Mouse (Mus musculus) right cerebral cortex, postnatal 36 days (tissue): ENCODE measurements around the gene Sec14l3.
"Not testable (repeated sequence)": the region's sequence is repeated elsewhere in the genome, so short reads cannot be mapped to it uniquely, and the experiment has no call there.

Experiments
- DNase-seq, 2 experiments: peaks; one replicate each; pipeline ENCODE4 v3.0.0; 2022; ENCODE audit warnings: low spot score in 2 of 2, mixed read lengths in 1 of 2

Sec14l3 gene

DNA sequence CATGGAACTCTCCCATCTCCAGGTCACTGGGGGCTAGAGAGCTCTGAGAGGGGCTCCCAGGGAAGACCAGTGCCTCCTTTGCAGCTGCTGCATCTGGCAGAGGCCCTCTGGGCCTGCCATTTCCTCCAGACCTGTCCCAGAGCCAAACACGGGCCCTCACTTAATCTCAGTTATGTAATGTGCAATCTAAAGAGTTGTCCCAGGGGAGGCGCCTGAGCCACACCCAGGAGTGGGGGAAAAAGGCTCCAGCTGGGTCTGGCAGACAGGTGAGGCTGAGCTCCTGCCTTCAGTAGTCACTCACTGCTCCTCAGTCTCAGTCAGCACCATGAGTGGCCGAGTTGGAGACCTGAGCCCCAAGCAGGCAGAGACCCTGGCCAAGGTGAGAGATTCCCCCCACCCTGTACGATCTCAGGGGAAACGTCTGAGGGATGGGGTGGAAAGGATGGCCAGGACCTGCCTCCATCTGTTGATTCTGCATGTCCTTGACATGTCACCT lies at the start of gene Sec14l3:
TSS of gene Sec14l3 (plus strand) at position 215 of the 496 bp plus-strand sequence.
- DNase-seq: no peak

DNA sequence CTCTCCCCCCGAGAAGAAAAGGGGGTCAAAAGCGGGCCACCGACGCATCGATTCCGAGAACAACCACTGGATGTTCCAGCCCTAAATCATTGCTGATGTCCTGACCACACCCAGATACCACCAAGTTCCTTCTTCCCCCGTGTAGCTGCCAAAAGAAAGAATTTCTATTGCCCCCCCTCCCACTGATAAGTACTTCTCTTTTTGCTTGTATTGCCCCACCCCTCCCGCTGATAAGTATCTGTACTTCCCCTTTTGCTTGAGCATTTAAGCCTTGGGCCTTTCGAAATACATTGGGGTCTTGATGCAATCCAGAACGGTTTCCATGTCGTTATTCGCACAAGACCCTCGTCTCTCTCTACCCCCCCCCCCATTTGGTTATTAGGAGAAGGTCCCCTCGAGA lies 48.8 kb upstream of the Sec14l3 start:
- not testable (repeated sequence) for DNase-seq

DNA sequence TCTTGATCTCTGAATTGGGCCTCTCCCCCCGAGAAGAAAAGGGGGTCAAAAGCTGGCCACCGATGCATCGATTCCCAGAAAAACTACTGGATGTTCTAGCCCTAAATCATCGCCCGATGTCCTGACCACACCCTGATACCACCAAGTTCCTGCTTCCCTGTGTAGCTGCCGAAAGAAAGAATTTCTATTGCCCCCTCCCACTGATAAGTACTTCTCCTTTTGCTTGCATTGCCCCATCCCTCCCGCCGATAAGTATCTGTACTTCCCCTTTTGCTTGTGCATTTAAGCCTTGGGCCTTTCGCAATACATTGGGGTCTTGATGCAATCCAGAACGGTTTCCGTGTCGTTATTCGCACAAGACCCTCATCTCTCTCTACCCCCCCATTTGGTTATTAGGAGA lies 42.5 kb upstream of the Sec14l3 start:
- not testable (repeated sequence) for DNase-seq

DNA sequence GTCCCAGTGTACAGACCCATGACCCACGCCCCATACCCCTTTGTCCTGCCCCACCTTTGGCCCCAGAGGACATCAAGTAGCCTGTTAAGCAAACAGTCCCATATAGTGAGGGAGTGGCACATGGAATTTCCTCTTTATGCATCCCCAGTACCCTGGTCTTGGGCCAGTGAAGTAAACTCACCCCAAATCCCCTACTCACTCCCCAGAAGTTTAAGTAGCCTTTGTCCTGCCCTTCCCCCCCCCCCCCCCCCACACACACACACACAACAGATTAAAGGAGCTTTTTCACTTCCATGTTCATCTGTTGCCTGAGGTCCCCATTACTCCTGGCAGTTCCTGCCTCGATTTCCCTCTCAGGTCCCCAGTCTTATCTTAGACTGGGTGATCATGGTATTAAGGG lies 41.3 kb upstream of the Sec14l3 start:
- DNase-seq: no peak

DNA sequence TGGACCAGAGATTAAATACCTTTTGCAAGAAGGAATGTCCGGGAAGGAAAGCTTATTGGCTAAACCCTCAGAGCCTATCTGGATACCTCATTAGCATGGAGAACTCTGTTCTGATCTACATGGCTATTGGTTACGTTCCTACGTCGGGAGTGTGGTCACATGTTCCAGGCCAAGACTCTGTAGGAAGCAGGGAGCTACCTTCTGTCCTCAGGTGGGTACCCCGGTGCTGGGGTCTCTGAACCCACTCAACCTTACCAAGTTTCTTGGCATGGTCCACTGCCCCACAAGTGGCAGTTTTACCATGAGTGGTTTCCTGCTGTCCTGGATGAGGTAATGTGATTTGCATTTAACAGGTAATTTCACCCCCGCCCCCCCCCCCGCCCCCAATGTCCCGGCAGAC lies 37.6 kb upstream of the Sec14l3 start:
- DNase-seq: no peak

DNA sequence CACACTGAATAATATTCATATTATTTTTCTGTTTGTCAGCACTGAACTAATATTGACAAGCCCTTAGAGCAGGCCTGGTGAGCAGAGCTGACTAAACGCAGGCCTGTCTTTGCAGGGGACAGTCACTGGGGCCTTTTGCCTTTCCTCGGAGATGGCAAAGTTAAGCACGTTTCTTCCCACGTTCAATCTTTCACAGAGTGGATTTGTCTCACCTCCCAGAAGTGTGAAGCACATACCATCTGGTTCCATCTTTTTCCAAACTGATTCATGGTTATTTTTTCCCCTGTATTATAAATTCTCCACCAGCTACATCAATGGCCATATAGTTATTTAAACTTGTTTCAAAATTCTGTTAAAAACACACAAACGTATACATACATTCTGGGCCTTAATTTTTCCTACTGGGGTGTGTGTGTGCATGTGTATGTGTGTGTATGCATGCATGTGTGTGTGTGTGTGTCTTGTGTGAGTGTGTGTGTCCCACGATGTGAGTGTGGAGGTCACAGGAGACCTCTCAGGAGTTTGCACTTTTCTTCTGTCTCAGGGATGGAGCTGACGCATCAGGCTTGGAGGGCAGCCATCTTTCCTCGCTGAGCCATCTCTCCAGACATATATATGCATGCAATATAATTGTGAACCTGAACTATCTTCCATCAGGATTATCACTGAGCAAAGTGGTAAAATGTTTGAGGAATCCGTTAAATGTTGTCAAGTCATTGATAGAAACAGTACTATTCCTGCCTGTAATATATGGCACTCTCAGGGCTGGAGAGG lies 36.9 kb upstream of the Sec14l3 start:
- peak; percentile 16 to 38 for DNase-seq

DNA sequence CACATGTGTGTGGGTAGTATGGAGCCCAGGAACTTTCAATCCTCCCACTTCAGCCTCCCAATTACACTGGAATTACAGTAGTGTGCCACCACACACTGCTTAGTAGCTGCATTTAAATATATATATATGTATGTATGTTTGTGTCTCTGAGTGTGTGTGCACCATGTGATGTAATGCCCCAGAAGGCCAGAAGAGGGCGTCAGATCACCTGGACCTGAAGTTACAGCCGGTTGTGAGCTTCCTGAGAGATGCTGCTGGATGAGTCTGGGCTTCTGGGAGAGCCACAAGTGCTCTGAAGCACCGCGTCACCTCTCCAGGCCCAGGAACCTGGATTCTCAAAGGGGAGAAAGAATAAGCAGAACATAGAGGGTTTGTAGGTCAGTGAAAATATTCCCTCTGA lies 35.3 kb upstream of the Sec14l3 start:
- no peak for DNase-seq

DNA sequence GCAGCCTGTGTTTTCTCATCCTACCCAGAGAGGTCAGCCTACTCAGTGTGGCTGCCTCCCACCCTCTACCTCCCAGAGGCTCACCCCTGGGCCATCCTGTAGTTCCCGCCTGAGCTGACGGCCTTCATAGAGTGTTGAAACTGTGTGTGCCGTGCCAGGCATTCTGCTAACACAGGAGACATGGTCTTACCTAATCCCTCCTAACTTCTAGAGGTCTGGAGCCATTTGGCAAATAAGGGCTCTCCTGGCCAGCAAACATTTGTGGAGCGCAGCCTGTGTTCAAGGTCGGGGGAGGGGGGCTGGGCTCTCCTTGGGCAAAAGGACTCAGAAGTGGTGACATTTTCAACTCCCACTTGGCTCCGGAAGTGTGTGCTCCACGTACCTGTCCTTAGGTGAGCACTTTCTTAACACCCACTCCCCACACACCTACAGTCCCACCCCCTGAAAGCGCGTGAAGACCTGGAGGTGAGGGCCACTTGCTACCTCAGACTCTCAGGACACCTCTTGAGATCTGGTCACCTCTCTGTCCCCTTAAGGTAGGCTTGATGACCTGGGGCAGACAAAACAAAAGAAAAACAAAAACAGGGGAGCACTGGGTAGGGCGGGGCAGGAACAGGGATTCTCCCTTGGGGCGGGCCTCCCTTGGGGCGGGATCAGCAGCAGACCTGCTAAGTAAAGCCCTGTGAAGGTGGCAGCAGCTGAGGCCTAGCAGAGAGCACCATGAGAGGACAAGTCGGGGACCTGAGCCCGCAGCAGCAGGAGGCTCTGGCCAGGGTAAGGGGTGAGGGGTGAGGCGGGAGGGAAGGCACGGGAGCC lies 33.3 kb upstream of the Sec14l3 start, which contains the start of gene Sec14l4:
TSS of gene Sec14l4 (plus strand) at position 337 of the 816 bp plus-strand sequence.
- DNase-seq: no peak

DNA sequence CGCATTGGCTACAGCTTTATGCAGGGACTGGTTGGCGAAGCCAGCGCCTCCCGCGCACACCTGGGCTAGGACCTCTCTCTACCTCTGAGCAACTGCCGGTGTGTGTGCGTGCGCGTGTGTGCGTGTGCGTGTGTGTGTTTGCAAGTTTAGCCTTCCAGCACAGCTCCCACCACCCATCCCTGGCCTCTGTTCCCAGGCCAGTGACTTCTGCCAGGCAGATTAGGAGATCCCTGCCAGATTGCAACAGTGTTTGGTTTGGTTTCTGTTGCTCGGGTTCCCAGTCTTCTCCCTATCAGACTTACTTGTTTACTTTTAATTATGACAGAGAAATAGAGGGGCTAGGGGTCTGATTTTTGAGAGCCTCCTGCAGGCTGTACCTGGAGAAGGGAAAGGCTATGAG lies 32.7 kb upstream of the Sec14l3 start:
- no peak for DNase-seq

DNA sequence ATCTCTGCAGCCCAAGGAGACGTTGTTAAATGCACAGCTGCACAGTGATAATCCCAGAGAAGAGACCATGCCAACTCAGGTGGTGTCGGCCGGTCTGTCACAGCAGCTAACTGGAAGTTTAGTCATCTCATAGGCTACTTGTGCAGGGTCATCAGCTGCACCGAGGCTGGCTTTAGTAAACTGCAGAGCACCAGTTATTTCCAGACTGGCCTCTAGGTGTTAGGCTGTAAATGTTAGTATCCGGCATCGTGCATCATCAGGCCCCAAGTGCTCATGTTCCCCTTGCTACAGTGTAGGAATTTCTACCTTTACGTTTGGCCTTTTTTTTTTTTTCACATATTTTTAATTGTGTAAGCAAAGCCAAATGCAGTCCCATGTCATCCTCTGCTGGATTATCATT lies 31.2 kb upstream of the Sec14l3 start:
- DNase-seq: no peak

DNA sequence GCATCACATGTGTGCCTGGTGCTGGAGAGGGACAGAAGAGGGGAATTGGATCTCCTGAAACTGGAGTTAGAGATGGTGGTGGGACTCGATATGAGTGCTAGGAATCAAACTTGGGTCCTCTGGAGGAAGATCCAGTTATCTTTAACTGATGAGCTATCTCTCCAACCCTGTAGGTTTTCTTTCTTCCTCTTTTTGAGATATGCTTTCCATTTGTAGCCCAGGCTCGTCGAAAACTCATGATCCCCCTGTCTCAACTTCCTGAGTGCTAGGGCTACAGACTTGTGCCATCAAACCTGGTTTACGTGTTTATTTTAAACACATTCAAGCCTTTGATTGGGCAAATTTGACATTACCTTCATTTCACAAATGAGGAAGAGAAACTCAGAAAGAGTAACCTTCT lies 30.5 kb upstream of the Sec14l3 start:
- no peak for DNase-seq

DNA sequence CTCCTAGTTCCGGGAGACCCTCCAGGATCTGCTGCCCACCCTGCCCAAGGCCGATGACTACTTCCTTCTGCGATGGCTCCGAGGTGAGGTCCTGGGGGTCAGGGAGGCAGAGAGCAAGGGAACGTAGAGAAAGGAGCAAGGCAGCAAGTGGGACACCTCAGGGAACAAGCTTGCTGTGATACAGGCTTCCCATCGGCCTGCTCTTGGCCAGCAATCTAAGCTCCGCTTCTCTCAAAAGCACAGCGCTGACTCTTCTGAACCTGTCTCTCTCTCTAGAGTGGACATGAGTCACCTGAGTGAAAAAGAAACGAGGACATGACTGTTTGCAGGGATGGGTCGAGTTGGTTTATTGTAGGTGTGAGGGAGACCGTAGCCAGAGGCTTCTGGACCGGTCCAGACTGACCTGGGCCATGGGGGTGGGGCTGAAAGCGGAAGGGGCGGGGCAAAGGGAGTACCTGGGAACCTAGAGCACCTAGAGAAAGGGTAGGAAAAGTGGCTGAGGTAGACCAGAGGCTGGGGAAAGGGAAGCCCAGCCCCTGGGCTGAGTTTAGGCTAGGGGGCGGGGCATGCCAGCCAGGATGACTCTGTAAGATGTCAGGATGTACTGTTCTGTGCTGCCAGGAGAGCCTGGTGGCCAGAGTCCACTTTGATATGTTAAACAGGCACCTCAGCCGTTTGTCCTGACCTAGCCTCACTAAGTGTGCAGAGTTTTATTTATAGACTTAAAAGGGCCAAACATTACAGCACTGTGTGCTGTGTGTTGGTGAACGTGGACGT lies 29.3 kb upstream of the Sec14l3 start:
- no peak for DNase-seq

DNA sequence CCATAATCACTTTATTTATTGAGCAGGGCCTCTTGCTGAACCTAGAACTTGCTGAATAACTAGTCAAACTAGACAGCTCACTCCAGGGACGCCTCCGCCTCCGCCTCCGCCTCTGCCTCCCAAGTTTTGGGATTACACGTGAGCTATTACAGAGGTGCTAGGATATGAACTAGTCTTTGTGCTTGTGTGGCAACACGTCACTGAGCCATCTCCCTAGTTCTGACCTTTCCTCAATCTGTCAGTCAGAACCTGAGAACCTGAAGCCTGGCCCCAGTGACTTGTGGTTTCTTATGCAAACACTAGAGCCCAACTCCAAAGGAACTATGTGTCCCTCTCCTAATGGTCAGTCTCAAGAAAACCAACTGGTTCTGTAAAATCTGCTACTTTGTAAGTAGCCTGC lies 28.7 kb upstream of the Sec14l3 start:
- no peak for DNase-seq

DNA sequence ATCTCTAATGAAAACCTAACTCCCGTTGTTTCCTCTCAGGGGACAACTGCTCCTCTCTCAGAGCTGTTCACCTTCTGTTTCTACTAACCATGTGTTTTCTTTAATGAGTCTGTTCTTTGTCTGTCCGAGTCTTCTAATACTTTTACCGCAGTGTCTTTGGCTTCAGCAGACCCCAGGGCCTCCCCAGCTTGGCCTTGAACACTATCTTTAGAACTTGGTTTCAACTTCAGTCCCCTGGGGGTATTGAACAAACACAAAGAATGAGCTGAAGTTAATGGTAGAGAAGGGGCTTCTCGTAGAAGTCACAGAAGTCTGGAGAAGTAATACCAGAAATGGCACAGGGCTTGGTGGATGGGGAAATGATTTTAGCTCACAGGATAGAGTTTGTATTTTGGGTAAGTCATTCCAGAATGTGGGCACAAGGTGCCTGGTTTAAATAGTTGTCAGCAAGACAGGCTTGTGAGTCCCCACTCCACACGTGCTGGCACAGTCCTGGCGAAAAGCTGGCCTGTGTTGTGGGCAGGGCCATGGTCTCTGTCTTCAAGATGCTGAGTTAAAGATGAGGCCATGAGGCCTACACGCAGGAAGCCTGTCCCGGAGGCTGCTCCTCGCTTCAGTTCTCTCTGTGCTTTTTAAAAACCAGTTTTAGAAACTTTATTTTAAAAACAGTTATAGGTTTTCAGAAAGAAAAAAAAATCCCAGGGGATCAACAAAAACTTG lies 28.1 kb upstream of the Sec14l3 start:
- no peak for DNase-seq

DNA sequence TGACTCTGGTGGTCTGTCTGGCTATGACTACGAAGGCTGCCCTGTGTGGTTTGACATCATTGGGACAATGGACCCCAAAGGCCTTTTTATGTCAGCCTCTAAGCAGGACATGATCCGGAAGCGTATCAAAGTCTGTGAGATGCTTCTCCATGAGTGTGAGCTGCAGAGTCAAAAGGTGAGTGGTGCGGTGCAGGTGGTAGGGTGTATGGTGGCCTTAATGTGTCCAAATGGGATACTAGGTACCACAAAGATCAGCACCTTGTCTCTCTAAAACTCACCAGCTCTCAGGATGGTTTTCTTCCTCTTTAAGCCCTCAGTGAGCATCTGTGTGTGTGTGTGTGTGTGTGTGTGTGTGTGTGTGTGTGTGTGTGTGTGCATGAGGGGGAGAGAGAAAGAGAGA lies 24.7 kb upstream of the Sec14l3 start:
- no peak for DNase-seq

DNA sequence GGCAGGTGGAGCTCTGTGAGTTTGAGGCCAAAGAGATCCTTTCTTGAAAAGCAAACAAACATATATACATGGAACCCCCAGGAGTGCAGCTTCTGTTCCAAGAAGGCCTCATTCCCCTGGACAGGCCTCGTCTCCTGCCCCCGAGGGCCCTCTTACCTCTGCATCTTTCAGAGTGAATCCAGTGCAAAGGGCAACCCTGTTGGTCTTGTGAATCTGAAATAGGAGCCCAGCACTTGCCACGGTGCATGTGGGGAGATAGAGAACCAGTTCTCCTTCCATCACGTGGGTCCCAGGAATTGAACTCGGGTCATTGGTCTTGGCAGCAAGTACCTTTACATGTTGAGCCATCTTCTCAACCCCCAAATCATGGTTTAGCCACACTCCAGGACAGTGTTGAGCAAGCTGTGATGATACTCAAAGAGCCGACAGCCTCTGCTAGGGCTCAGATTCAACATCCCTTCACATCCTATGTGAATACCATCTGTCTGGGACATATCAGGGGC lies 23.5 kb upstream of the Sec14l3 start:
- no peak for DNase-seq

DNA sequence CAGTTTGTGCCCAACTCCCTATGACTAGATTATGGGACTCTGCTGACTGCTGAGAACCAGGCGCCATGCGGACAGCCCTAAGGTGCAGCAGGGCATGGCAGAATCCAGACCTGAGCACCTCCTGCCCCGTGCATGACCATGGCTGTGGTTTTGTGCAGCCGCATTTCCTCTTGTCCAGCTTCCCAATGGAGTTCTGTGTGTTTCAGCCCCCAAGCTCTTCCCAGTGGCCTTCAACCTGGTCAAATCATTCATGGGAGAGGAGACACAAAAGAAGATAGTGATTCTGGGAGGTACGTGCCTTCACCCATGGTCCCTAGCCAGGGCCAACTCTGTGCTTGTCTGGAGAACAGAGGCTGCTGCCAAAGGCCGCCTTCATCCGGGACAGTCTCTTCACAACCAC lies 21.6 kb upstream of the Sec14l3 start:
- no peak for DNase-seq

DNA sequence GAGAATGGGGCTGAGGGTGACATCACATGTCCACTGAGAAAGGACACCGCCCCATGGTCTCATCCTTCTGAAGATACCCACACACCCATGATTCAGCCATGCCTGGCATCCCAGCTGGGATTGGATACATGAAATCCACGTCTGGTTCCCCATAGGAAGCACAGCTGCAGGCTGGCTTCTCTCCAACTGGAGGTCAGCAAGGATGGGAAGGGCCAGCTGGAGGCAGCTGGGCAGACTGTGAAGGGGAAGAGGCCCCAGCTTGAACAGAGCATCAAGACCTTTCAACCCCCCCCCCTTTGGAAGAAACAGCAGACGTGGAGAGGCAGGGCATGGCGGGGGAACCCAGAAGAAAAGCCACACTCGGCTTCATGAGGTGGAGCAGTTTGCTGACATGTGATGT lies 18.1 kb upstream of the Sec14l3 start:
- no peak for DNase-seq

DNA sequence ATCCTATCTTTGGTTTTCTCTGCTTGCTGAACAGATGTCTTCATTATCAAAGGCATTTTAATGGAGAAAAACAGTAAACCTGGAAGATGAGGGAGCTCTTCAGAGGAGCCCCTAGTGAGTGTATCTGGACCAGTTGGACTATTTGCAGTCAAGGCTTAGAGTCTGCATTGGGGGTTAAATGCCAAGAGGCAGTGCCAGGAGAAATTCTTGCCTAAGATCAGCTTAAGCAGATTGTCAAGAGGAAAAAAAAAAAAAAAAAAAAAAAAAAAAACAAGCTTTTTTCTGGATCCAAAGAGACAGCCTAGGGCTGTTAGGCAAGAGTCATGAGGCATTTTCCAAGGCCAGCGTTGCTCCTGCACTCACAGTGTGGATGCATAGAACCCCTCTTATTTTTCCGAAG lies 16.9 kb upstream of the Sec14l3 start:
- DNase-seq: no peak

DNA sequence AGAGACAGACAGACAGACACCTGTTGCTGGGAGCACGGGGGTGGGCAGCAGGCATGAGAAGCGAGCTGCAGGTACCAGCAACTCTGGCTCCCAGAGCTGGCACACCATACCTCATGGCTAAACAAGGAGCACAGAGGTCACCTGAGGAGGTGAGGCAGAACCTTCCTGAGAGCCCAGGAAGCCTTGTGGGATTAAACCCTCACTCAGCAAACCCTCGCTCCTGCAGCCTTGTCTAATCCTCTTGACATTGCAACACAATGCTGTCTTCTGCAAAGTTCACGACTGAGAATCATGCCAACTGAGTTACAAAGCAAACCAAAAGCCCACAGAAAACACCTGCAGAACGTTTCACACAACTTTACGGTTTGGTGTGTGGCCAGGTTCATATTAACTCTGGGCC lies 16.2 kb upstream of the Sec14l3 start:
- DNase-seq: no peak

DNA sequence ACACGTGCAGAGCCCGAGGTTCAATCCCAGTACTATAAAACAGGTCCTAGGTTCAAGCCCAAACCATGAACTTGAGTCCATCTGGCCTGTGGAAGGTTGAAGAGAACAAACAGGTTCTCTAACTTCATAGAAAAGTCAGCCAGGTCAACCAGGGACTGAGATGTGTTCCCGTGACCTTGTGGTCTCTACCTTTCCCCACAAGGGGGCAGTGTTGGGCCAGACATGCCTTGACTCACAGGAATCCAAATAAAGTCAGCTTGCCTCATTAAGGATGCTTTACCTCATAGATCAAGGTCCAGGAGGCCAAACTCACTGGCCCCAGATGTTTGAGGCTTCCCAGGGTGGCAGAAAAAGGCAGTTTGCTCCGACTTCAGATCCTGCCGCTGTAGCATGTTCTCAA lies 11.1 kb upstream of the Sec14l3 start:
- peak; percentile 39 to 43 for DNase-seq
